ENCODE assay signal across 24 mouse cellular contexts in the genomic region with DNA sequence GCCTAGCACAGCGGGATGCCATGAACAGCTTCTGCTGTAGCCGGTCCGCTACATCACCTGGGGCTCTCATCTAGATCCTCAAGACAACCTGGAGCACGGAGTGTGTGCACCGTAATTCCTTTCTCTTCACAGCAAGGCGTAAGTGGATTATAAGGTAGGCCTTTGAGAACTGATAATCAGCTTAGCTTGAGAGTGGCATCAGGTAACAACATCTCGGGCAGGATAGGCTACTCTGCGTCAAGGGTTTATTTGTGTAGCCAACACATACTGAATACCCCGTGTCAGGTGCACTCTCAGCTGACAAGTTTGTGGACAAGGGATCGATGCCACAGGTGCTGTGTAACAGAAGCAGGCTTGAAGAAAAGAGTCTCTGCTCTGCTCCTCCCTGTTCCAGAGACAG.
DNase-seq lines count a peak whose midpoint lies in the region; ATAC-seq and TF ChIP-seq lines count a peak whose summit lies in the region.
"Had no signal": no experiment of that assay in that cellular context is flagged by ENCODE, and none has a peak within 500 bp of the region (broad histone marks: within the 10 kb centered on the region; RNA-seq: fewer than 3 reads in every experiment).

No protein-coding gene starts in this region.

- DNase-seq in hindbrain, postnatal 0 days (ENCODE audit: low spot score) = no peak
- no peak for DNase-seq in hindbrain, embryonic 14.5 days (ENCODE audit: low spot score)
- DNase-seq in ZHBTc4 (ENCODE audit: low read depth, low spot score) = peak; percentile 33
- DNase-seq in retina, embryonic 14.5 days (ENCODE audit: low spot score) = peak; percentile 38
- DNase-seq in ovary, postnatal 10 days (ENCODE audit: low spot score) = no peak
- no peak for DNase-seq in right cerebral cortex, postnatal 36 days (ENCODE audit: low spot score in 2 of 2)
- DNase-seq: adrenal gland, postnatal 10 days; adrenal gland, postnatal 36 days; cerebellum, adult 11 months; cerebellum, adult 2 months; cerebellum, adult 9-11 months; gastrocnemius, adult 2 months; gastrocnemius, postnatal 14 days; heart, adult 18-20 months; heart, postnatal 14 days; heart, postnatal 4 days had no signal

- H3K4me1 ChIP-seq in hindbrain, postnatal 0 days (ENCODE audit: insufficient read depth, low read length) = no peaks in the 10 kb centered on the region
- peaks cover 15% of the 10 kb centered on the region for H3K4me1 ChIP-seq in hindbrain, embryonic 14.5 days (replicated peaks; ENCODE audit: control insufficient read depth, insufficient read depth, low read length)
- H3K4me1 ChIP-seq: forebrain, embryonic 13.5 days had no signal

- no peaks in the 10 kb centered on the region for H3K36me3 ChIP-seq in hindbrain, postnatal 0 days (ENCODE audit: insufficient read depth, low read length)
- no peaks in the 10 kb centered on the region for H3K36me3 ChIP-seq in hindbrain, embryonic 14.5 days (replicated peaks; ENCODE audit: control insufficient read depth, insufficient read depth)
- H3K36me3 ChIP-seq: embryonic facial prominence, embryonic 13.5 days; heart, embryonic 10.5 days; hindbrain, embryonic 15.5 days; intestine, embryonic 15.5 days had no signal

- no peak for TF ChIP-seq CTCF in hindbrain, postnatal 0 days (IDR thresholded peaks at IDR 0.05; ENCODE audit: low read depth)

- 85% methylated on average over 10 of the region's 10 CpGs for WGBS in hindbrain, postnatal 0 days
- WGBS in hindbrain, embryonic 14.5 days = 86% methylated on average over 10 of the region's 10 CpGs

- no peak overlapping the region for H3K4me3 ChIP-seq in hindbrain, postnatal 0 days (ENCODE audit: low read length)
- no peak overlapping the region for H3K4me3 ChIP-seq in hindbrain, embryonic 14.5 days (replicated peaks; ENCODE audit: low read length)
- H3K4me3 ChIP-seq: embryonic facial prominence, embryonic 13.5 days; forebrain, embryonic 10.5 days; forebrain, embryonic 13.5 days; gastrocnemius, adult 2 months; heart, embryonic 10.5 days; heart, embryonic 13.5 days; hindbrain, embryonic 15.5 days; intestine, embryonic 15.5 days had no signal

- H3K9me3 ChIP-seq in hindbrain, postnatal 0 days (ENCODE audit: low read length) = no peaks in the 10 kb centered on the region
- H3K9me3 ChIP-seq in hindbrain, embryonic 14.5 days (ENCODE audit: control insufficient read depth, low read length) = no peaks in the 10 kb centered on the region
- H3K9me3 ChIP-seq: embryonic facial prominence, embryonic 13.5 days; forebrain, embryonic 10.5 days; forebrain, embryonic 13.5 days; heart, embryonic 10.5 days; heart, embryonic 13.5 days; hindbrain, embryonic 15.5 days; intestine, embryonic 15.5 days had no signal

- H3K9ac ChIP-seq in hindbrain, postnatal 0 days (replicated peaks; ENCODE audit: low read length) = no peak overlapping the region
- H3K9ac ChIP-seq in hindbrain, embryonic 14.5 days = no peak overlapping the region
- H3K9ac ChIP-seq: embryonic facial prominence, embryonic 13.5 days; forebrain, embryonic 13.5 days; heart, embryonic 13.5 days; hindbrain, embryonic 15.5 days; intestine, embryonic 15.5 days had no signal

- 0 out of 2 replicates have a peak, but pooled peaks have one; percentile 10 for ATAC-seq in hindbrain, postnatal 0 days
- no peak for ATAC-seq in hindbrain, embryonic 14.5 days (ENCODE audit: low FRiP score)
- ATAC-seq: forebrain, embryonic 13.5 days; forebrain, embryonic 16.5 days; intestine, embryonic 15.5 days had no signal

- no peak overlapping the region for H3K27ac ChIP-seq in hindbrain, postnatal 0 days
- no peak overlapping the region for H3K27ac ChIP-seq in hindbrain, embryonic 14.5 days
- H3K27ac ChIP-seq: embryonic facial prominence, embryonic 13.5 days; forebrain, embryonic 10.5 days; forebrain, embryonic 13.5 days; gastrocnemius, adult 2 months; heart, embryonic 10.5 days; heart, embryonic 13.5 days; hindbrain, embryonic 15.5 days; intestine, embryonic 15.5 days had no signal

- no peak overlapping the region for H3K4me2 ChIP-seq in hindbrain, postnatal 0 days (ENCODE audit: low read depth, low read length)
- no peak overlapping the region for H3K4me2 ChIP-seq in hindbrain, embryonic 14.5 days (replicated peaks)
- H3K4me2 ChIP-seq: embryonic facial prominence, embryonic 13.5 days; forebrain, embryonic 13.5 days; heart, embryonic 13.5 days; hindbrain, embryonic 15.5 days; intestine, embryonic 15.5 days had no signal

- H3K27me3 ChIP-seq in hindbrain, postnatal 0 days (ENCODE audit: insufficient read depth, low read length) = no peaks in the 10 kb centered on the region
- no peaks in the 10 kb centered on the region for H3K27me3 ChIP-seq in hindbrain, embryonic 14.5 days (ENCODE audit: control insufficient read depth, insufficient read depth, low read length)
- H3K27me3 ChIP-seq: embryonic facial prominence, embryonic 13.5 days; forebrain, embryonic 13.5 days; heart, embryonic 13.5 days; hindbrain, embryonic 15.5 days; intestine, embryonic 15.5 days had no signal

Comparison
In these comparisons a context has a peak if more than half of its experiments do, and no peak if none do; other contexts are left out.
1. DNase-seq: peak in ZHBTc4 (single experiment) and retina, embryonic 14.5 days (single experiment); none in hindbrain, postnatal 0 days (single experiment), hindbrain, embryonic 14.5 days (single experiment), ovary, postnatal 10 days (single experiment) and right cerebral cortex, postnatal 36 days (0 of 2).